13 mouse cellular contexts compared by ENCODE assay signal in the genomic region with DNA sequence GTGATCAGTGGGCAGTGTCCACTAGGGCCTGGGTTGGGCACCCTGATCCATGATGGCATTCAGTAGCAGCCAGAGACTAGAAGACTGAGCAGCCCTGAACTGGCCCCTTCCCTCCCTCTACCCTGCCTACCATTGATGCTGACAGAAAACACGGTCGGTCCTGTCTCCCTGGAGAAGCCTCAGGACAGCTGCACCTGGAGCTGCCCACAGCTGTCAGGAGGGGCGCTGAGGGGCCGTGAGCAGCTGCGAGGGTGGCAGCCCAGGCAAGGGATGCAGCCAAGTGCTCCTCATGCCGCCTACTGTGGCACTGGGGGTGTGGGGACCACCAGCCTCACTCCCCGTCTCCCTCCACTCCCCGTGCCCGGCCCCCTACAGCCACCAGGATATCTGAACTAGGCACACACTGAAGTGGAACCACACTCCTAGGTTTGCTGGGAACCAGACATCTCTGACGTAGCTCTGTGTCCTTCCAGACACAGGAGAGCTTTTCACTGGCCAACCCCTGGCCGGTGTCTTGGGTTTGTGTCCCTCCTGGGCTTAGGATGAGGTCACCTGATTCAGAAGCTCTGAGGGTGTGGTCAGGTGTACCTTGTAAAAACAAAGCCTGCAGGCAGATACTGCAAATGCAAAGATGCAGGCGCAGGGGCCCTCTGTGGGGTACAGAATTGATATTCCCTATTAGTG.
A peak's percentile ranks its signal among the peaks of the same experiment; 100 is the strongest.
DNase-seq lines count a peak whose midpoint lies in the region; ATAC-seq lines count a peak whose summit lies in the region.
"Had no signal": no experiment of that assay in that cellular context is flagged by ENCODE, and none has a peak within 500 bp of the region (broad histone marks: within the 10 kb centered on the region; RNA-seq: fewer than 3 reads in every experiment).

No protein-coding gene starts in this region.

- H3K9ac ChIP-seq in lung, embryonic 15.5 days: no peak overlapping the region
- H3K9ac ChIP-seq in embryonic facial prominence, embryonic 14.5 days (ENCODE audit: low read depth, low read length): 0 out of 2 replicates have a peak overlapping the region, but pooled peaks have one; percentile 25
- no peak overlapping the region for H3K9ac ChIP-seq in hindbrain, embryonic 16.5 days (ENCODE audit: low read depth, low read length)
- H3K9ac ChIP-seq in neural tube, embryonic 15.5 days (replicated peaks): no peak overlapping the region
- H3K9ac ChIP-seq in heart, embryonic 12.5 days: no peak overlapping the region
- H3K9ac ChIP-seq: liver, embryonic 14.5 days had no signal

- peaks cover 8% of the 10 kb centered on the region; the same call in 1 of the 2 replicates for H3K4me1 ChIP-seq in lung, embryonic 15.5 days
- no peaks in the 10 kb centered on the region; the same call in 1 of the 2 replicates for H3K4me1 ChIP-seq in embryonic facial prominence, embryonic 14.5 days (ENCODE audit: control insufficient read depth, insufficient read depth, low read length)
- no peaks in the 10 kb centered on the region for H3K4me1 ChIP-seq in hindbrain, embryonic 16.5 days (ENCODE audit: control insufficient read depth, insufficient read depth, low read depth, low read length)
- peaks cover 10% of the 10 kb centered on the region; the same call in 1 of the 2 replicates for H3K4me1 ChIP-seq in neural tube, embryonic 15.5 days
- H3K4me1 ChIP-seq in heart, embryonic 12.5 days (replicated peaks): peaks cover 10% of the 10 kb centered on the region; the same call in 1 of the 2 replicates

- H3K27me3 ChIP-seq in lung, embryonic 15.5 days: no peaks in the 10 kb centered on the region
- H3K27me3 ChIP-seq in embryonic facial prominence, embryonic 14.5 days (replicated peaks; ENCODE audit: control insufficient read depth, insufficient read depth, low read length): no peaks in the 10 kb centered on the region
- H3K27me3 ChIP-seq in hindbrain, embryonic 16.5 days (replicated peaks; ENCODE audit: control insufficient read depth, insufficient read depth, low read length): no peaks in the 10 kb centered on the region
- H3K27me3 ChIP-seq in neural tube, embryonic 15.5 days (replicated peaks): no peaks in the 10 kb centered on the region
- H3K27me3 ChIP-seq in heart, embryonic 12.5 days (replicated peaks): no peaks in the 10 kb centered on the region

- ATAC-seq in lung, embryonic 15.5 days (ENCODE audit: borderline replicate concordance, extremely low read depth, low FRiP score, low TSS enrichment): 0 out of 2 replicates have a peak, but pooled peaks have one; percentile 35
- peak; percentile 73 for ATAC-seq in embryonic facial prominence, embryonic 14.5 days (ENCODE audit: low read depth)
- ATAC-seq in hindbrain, embryonic 16.5 days: peak; percentile 34; the same call in 1 of the 2 replicates
- no peak for ATAC-seq in neural tube, embryonic 15.5 days (ENCODE audit: low FRiP score)
- no peak for ATAC-seq in heart, embryonic 12.5 days (ENCODE audit: insufficient number of reproducible peaks, low FRiP score)

- DNase-seq in lung, postnatal 10 days: no peak
- peak; percentile 50 for DNase-seq in embryonic facial prominence, embryonic 14.5 days (ENCODE audit: low spot score)
- no peak for DNase-seq in spleen, adult 18-20 months
- DNase-seq: cerebellum, adult 9-10 months; gastrocnemius, postnatal 36 days; retina, postnatal 1 day had no signal

- H3K9me3 ChIP-seq in lung, embryonic 15.5 days: no peaks in the 10 kb centered on the region
- H3K9me3 ChIP-seq in embryonic facial prominence, embryonic 14.5 days (ENCODE audit: control insufficient read depth, low read length): no peaks in the 10 kb centered on the region
- H3K9me3 ChIP-seq in hindbrain, embryonic 16.5 days (ENCODE audit: control insufficient read depth, low read length): no peaks in the 10 kb centered on the region
- H3K9me3 ChIP-seq in neural tube, embryonic 15.5 days (replicated peaks): no peaks in the 10 kb centered on the region
- H3K9me3 ChIP-seq in heart, embryonic 12.5 days (replicated peaks): no peaks in the 10 kb centered on the region

- no peaks in the 10 kb centered on the region for H3K36me3 ChIP-seq in lung, embryonic 15.5 days
- peaks cover 12% of the 10 kb centered on the region; the same call in 1 of the 2 replicates for H3K36me3 ChIP-seq in embryonic facial prominence, embryonic 14.5 days (ENCODE audit: control insufficient read depth, insufficient read depth, low read length)
- H3K36me3 ChIP-seq in hindbrain, embryonic 16.5 days (ENCODE audit: control insufficient read depth, insufficient read depth, low read length): no peaks in the 10 kb centered on the region
- H3K36me3 ChIP-seq in neural tube, embryonic 15.5 days: no peaks in the 10 kb centered on the region
- peaks cover 24% of the 10 kb centered on the region for H3K36me3 ChIP-seq in heart, embryonic 12.5 days

- no peak overlapping the region for H3K27ac ChIP-seq in lung, embryonic 15.5 days
- H3K27ac ChIP-seq in embryonic facial prominence, embryonic 14.5 days (replicated peaks; ENCODE audit: low read depth, low read length): peak overlapping the region; percentile 71
- no peak overlapping the region for H3K27ac ChIP-seq in hindbrain, embryonic 16.5 days (ENCODE audit: low read depth, low read length)
- H3K27ac ChIP-seq in neural tube, embryonic 15.5 days (replicated peaks): peak overlapping the region; percentile 28
- H3K27ac ChIP-seq in heart, embryonic 12.5 days (ENCODE audit: poor library complexity, severe bottlenecking): no peak overlapping the region
- H3K27ac ChIP-seq: liver, embryonic 14.5 days had no signal

- WGBS in lung, embryonic 15.5 days: 66% methylated on average over 12 of the region's 12 CpGs
- WGBS in embryonic facial prominence, embryonic 14.5 days: 76% methylated on average over 3 of the region's 12 CpGs
- WGBS in hindbrain, embryonic 16.5 days: 61% methylated on average over 12 of the region's 12 CpGs
- WGBS in neural tube, embryonic 15.5 days: 39% methylated on average over 12 of the region's 12 CpGs
- 80% methylated on average over 12 of the region's 12 CpGs for whole genome bisulfite sequencing in heart, embryonic 12.5 days

- H3K4me3 ChIP-seq in lung, embryonic 15.5 days: no peak overlapping the region
- H3K4me3 ChIP-seq in embryonic facial prominence, embryonic 14.5 days (ENCODE audit: low read depth, low read length): no peak overlapping the region
- no peak overlapping the region for H3K4me3 ChIP-seq in hindbrain, embryonic 16.5 days (ENCODE audit: low read length)
- H3K4me3 ChIP-seq in neural tube, embryonic 15.5 days (replicated peaks): no peak overlapping the region
- no peak overlapping the region for H3K4me3 ChIP-seq in heart, embryonic 12.5 days
- H3K4me3 ChIP-seq: erythroblast, embryonic 14.5 days; megakaryocyte, embryonic 14.5 days had no signal

- no peak overlapping the region for H3K4me2 ChIP-seq in lung, embryonic 15.5 days
- no peak overlapping the region for H3K4me2 ChIP-seq in embryonic facial prominence, embryonic 14.5 days (ENCODE audit: low read depth, low read length)
- no peak overlapping the region for H3K4me2 ChIP-seq in hindbrain, embryonic 16.5 days (ENCODE audit: low read length)
- no peak overlapping the region for H3K4me2 ChIP-seq in neural tube, embryonic 15.5 days
- no peak overlapping the region for H3K4me2 ChIP-seq in heart, embryonic 12.5 days

Comparison
In these comparisons a context has a peak if more than half of its experiments do, and no peak if none do; other contexts are left out.
1. ATAC-seq: peak in lung, embryonic 15.5 days (single experiment), embryonic facial prominence, embryonic 14.5 days (single experiment) and hindbrain, embryonic 16.5 days (single experiment); none in neural tube, embryonic 15.5 days (single experiment) and heart, embryonic 12.5 days (single experiment).
2. H3K27ac ChIP-seq: peak in embryonic facial prominence, embryonic 14.5 days (single experiment) and neural tube, embryonic 15.5 days (single experiment); none in lung, embryonic 15.5 days (single experiment), hindbrain, embryonic 16.5 days (single experiment) and heart, embryonic 12.5 days (single experiment).